Mouse (Mus musculus): ENCODE data around the gene Adgrg3.
"Not testable (repeated sequence)": the region's sequence is repeated elsewhere in the genome, so short reads cannot be mapped to it uniquely, and the experiment has no call there.

Adgrg3 gene

GRCm38 (mm10) chr8:95024387-95024786, 6.9 kb downstream of the Adgrg3 start:
- no peak for DNase-seq (ENCODE audit: low spot score)

- DNase-seq (ENCODE audit: low spot score): no peak
Measured at GRCm38 (mm10) chr8:95025421-95025820, 7.9 kb downstream of the Adgrg3 start.

GRCm38 (mm10) chr8:95028391-95028790, 10.9 kb downstream of the Adgrg3 start:
- DNase-seq (ENCODE audit: low spot score): not testable (repeated sequence)

- DNase-seq (ENCODE audit: low spot score): no peak
Measured at GRCm38 (mm10) chr8:95037106-95037925, 19.8 kb downstream of the Adgrg3 start.

- no peak for DNase-seq (ENCODE audit: low spot score)
Measured at GRCm38 (mm10) chr8:95041883-95042784, 24.6 kb downstream of the Adgrg3 start.

- no peak for DNase-seq (ENCODE audit: low spot score)
Measured at GRCm38 (mm10) chr8:95044811-95045210, 27.3 kb downstream of the Adgrg3 start.

GRCm38 (mm10) chr8:95046982-95047381, 29.5 kb downstream of the Adgrg3 start:
- no peak for DNase-seq (ENCODE audit: low spot score)

GRCm38 (mm10) chr8:95047884-95048680, 30.6 kb downstream of the Adgrg3 start:
- DNase-seq (ENCODE audit: low spot score): no peak

GRCm38 (mm10) chr8:95049636-95050035, 32.1 kb downstream of the Adgrg3 start:
- DNase-seq (ENCODE audit: low spot score): no peak

- no peak for DNase-seq (ENCODE audit: low spot score)
Measured at GRCm38 (mm10) chr8:95054438-95054837, 36.9 kb downstream of the Adgrg3 start.

GRCm38 (mm10) chr8:95054927-95055510, 37.5 kb downstream of the Adgrg3 start, which contains the start of gene Drc7:
Gene Drc7, plus strand, starts transcription at chr8:95055103.
- DNase-seq (ENCODE audit: low spot score): no peak

- DNase-seq (ENCODE audit: low spot score): no peak
Measured at GRCm38 (mm10) chr8:95056414-95056813, 38.9 kb downstream of the Adgrg3 start.

GRCm38 (mm10) chr8:95058661-95059060, 41.2 kb downstream of the Adgrg3 start:
- DNase-seq (ENCODE audit: low spot score): no peak

GRCm38 (mm10) chr8:95059812-95060533, 42.5 kb downstream of the Adgrg3 start:
- DNase-seq (ENCODE audit: low spot score): no peak

GRCm38 (mm10) chr8:95064531-95064930, 47.0 kb downstream of the Adgrg3 start:
- no peak for DNase-seq (ENCODE audit: low spot score)

- peak; percentile 50 for DNase-seq (ENCODE audit: low spot score)
Measured at GRCm38 (mm10) chr8:95067582-95067981, 50.1 kb downstream of the Adgrg3 start.

- no peak for DNase-seq (ENCODE audit: low spot score)
Measured at GRCm38 (mm10) chr8:95075504-95075903, 58.0 kb downstream of the Adgrg3 start.

GRCm38 (mm10) chr8:95076151-95076550, 58.7 kb downstream of the Adgrg3 start:
- DNase-seq (ENCODE audit: low spot score): no peak

- no peak for DNase-seq (ENCODE audit: low spot score)
Measured at GRCm38 (mm10) chr8:95078055-95078454, 60.6 kb downstream of the Adgrg3 start.

- DNase-seq (ENCODE audit: low spot score): no peak
Measured at GRCm38 (mm10) chr8:95079305-95079704, 61.8 kb downstream of the Adgrg3 start.

Data from MN1 (cell line).